ENCODE assay signal across 14 mouse cellular contexts in the genomic region with DNA sequence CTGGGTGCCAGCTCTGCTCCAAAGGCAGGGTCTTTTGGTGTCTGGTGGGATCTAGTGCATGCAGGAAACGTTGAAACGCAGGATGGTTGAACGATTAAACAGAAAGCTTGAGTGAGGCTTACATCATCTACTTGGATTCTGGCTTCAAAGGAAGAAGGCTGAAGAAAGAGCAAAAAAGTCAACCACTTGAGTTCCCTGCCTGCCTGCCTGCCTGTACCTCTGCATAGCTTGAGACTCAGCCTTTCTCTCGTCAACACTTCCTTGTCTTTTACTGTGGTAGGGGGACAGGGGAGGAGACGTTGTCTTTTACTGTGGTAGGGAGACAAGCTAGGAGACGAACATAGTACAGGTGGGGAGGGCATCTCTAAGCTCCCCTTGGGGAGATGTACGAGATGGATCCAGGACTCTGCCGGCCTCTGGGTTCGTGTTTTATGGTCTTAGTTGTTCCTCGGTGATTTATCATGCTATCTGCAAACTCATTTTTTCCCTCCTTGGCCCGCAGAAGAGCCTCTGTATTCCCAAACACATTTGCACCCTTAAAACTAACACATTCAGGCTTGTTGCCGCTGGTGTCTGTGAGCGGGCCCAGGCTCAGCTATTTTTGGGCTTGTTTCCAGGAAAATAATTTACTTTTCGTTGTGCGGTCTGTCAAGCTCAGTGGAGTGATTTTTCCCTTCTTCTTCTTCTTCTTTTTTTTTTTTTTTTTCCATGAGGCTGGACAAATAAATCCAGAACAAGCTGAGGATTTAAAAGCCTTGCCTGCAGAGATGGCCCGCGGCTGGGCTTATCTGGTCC. TPM values are rescaled to one million over a fixed set of nuclear protein-coding genes. Genes with fewer than 3 reads are reported as not detected.
A peak's percentile ranks its signal among the peaks of the same experiment; 100 is the strongest.
DNase-seq lines count a peak whose midpoint lies in the region; ATAC-seq and TF ChIP-seq lines count a peak whose summit lies in the region.
"Had no signal": no experiment of that assay in that cellular context is flagged by ENCODE, and none has a peak within 500 bp of the region (broad histone marks: within the 10 kb centered on the region; RNA-seq: fewer than 3 reads in every experiment).

No protein-coding gene starts in this region.

- H3K9ac ChIP-seq in forebrain, embryonic 15.5 days (replicated peaks), result no peak overlapping the region
- no peak overlapping the region for H3K9ac ChIP-seq in forebrain, embryonic 11.5 days (ENCODE audit: low read length)
- no peak overlapping the region for H3K9ac ChIP-seq in lung, embryonic 14.5 days
- H3K9ac ChIP-seq in limb, embryonic 13.5 days, result no peak overlapping the region
- H3K9ac ChIP-seq in stomach, embryonic 15.5 days, result no peak overlapping the region
- H3K9ac ChIP-seq: embryonic facial prominence, embryonic 12.5 days had no signal

- no peaks in the 10 kb centered on the region for H3K27me3 ChIP-seq in forebrain, embryonic 15.5 days
- H3K27me3 ChIP-seq in forebrain, embryonic 11.5 days (ENCODE audit: control insufficient read depth, insufficient read depth, low read length), result no peaks in the 10 kb centered on the region
- no peaks in the 10 kb centered on the region; the same call in 1 of the 2 replicates for H3K27me3 ChIP-seq in lung, embryonic 14.5 days (ENCODE audit: insufficient read depth, low read length)
- no peaks in the 10 kb centered on the region for H3K27me3 ChIP-seq in limb, embryonic 13.5 days
- no peaks in the 10 kb centered on the region for H3K27me3 ChIP-seq in stomach, embryonic 15.5 days (replicated peaks)
- H3K27me3 ChIP-seq: embryonic facial prominence, embryonic 12.5 days had no signal

- H3K4me3 ChIP-seq in forebrain, embryonic 15.5 days, result no peak overlapping the region
- no peak overlapping the region for H3K4me3 ChIP-seq in forebrain, embryonic 11.5 days (ENCODE audit: low read depth, low read length)
- H3K4me3 ChIP-seq in lung, embryonic 14.5 days (ENCODE audit: low read depth, low read length), result no peak overlapping the region
- H3K4me3 ChIP-seq in limb, embryonic 13.5 days, result no peak overlapping the region
- no peak overlapping the region for H3K4me3 ChIP-seq in stomach, embryonic 15.5 days (replicated peaks)
- H3K4me3 ChIP-seq: embryonic facial prominence, embryonic 12.5 days had no signal

- intact Hi-C loops in heart, postnatal 14 days (cut with DNase I), result no loop called here

- no peak for DNase-seq in forebrain, embryonic 11.5 days (ENCODE audit: low spot score)
- peak; percentile 95 for DNase-seq in lung, embryonic 14.5 days
- DNase-seq in lung, postnatal 14 days, result no peak
- DNase-seq in embryo, embryonic 9.5 days (ENCODE audit: extremely low spot score), result no peak
- no peak for DNase-seq in heart, postnatal 14 days
- DNase-seq: adrenal gland, adult 2 months; heart, postnatal 4 days; kidney, adult 11 months had no signal

- WGBS in forebrain, embryonic 15.5 days, result 59% methylated on average over 17 of the region's 17 CpGs
- WGBS in forebrain, embryonic 11.5 days, result 84% methylated on average over 17 of the region's 17 CpGs
- 18% methylated on average over 17 of the region's 17 CpGs for whole genome bisulfite sequencing in lung, embryonic 14.5 days
- WGBS in limb, embryonic 13.5 days, result 49% methylated on average over 17 of the region's 17 CpGs
- 35% methylated on average over 17 of the region's 17 CpGs for WGBS in stomach, embryonic 15.5 days

- ATAC-seq in forebrain, embryonic 15.5 days (replicated peaks), result no peak
- ATAC-seq in forebrain, embryonic 11.5 days (replicated peaks; ENCODE audit: low FRiP score), result no peak
- ATAC-seq in lung, embryonic 14.5 days (ENCODE audit: insufficient read depth), result peak; percentile 67
- no peak for ATAC-seq in limb, embryonic 13.5 days (ENCODE audit: low FRiP score, low read depth)
- ATAC-seq in stomach, embryonic 15.5 days (ENCODE audit: insufficient read depth, low FRiP score, low read depth), result no peak; the same call in 1 of the 2 replicates

- TF ChIP-seq CTCF in lung, embryonic 14.5 days (IDR thresholded peaks at IDR 0.05; ENCODE audit: low read depth), result no peak

- no peaks in the 10 kb centered on the region for H3K36me3 ChIP-seq in forebrain, embryonic 15.5 days
- no peaks in the 10 kb centered on the region for H3K36me3 ChIP-seq in forebrain, embryonic 11.5 days (ENCODE audit: control insufficient read depth, insufficient read depth, low read length)
- no peaks in the 10 kb centered on the region for H3K36me3 ChIP-seq in lung, embryonic 14.5 days (ENCODE audit: insufficient read depth)
- H3K36me3 ChIP-seq in limb, embryonic 13.5 days, result no peaks in the 10 kb centered on the region
- no peaks in the 10 kb centered on the region for H3K36me3 ChIP-seq in stomach, embryonic 15.5 days
- H3K36me3 ChIP-seq: embryonic facial prominence, embryonic 12.5 days had no signal

- no peaks in the 10 kb centered on the region for H3K9me3 ChIP-seq in forebrain, embryonic 15.5 days
- H3K9me3 ChIP-seq in forebrain, embryonic 11.5 days (ENCODE audit: control insufficient read depth, low read length), result no peaks in the 10 kb centered on the region
- H3K9me3 ChIP-seq in lung, embryonic 14.5 days (ENCODE audit: low read depth, low read length), result no peaks in the 10 kb centered on the region
- 0 out of 2 replicates have a peak, but pooled peaks cover 3% of the 10 kb centered on the region for H3K9me3 ChIP-seq in limb, embryonic 13.5 days
- H3K9me3 ChIP-seq in stomach, embryonic 15.5 days, result no peaks in the 10 kb centered on the region
- H3K9me3 ChIP-seq: embryonic facial prominence, embryonic 12.5 days had no signal

- no peak overlapping the region for H3K4me2 ChIP-seq in forebrain, embryonic 15.5 days (replicated peaks)
- H3K4me2 ChIP-seq in forebrain, embryonic 11.5 days (ENCODE audit: low read depth, low read length, severe bottlenecking), result no peak overlapping the region
- H3K4me2 ChIP-seq in lung, embryonic 14.5 days, result peak overlapping the region; percentile 27; the same call in 1 of the 2 replicates
- H3K4me2 ChIP-seq in limb, embryonic 13.5 days (replicated peaks), result 0 out of 2 replicates have a peak overlapping the region, but pooled peaks have one; percentile 4
- H3K4me2 ChIP-seq in stomach, embryonic 15.5 days, result no peak overlapping the region
- H3K4me2 ChIP-seq: embryonic facial prominence, embryonic 12.5 days had no signal

- H3K4me1 ChIP-seq in forebrain, embryonic 15.5 days, result peaks cover 15% of the 10 kb centered on the region
- no peaks in the 10 kb centered on the region for H3K4me1 ChIP-seq in forebrain, embryonic 11.5 days (replicated peaks; ENCODE audit: control insufficient read depth, insufficient read depth, low read length)
- peaks cover 9% of the 10 kb centered on the region; the same call in 1 of the 2 replicates for H3K4me1 ChIP-seq in lung, embryonic 14.5 days (ENCODE audit: insufficient read depth)
- peaks cover 31% of the 10 kb centered on the region for H3K4me1 ChIP-seq in limb, embryonic 13.5 days
- peaks cover 12% of the 10 kb centered on the region for H3K4me1 ChIP-seq in stomach, embryonic 15.5 days

- peak overlapping the region; percentile 41 for H3K27ac ChIP-seq in forebrain, embryonic 15.5 days (replicated peaks)
- H3K27ac ChIP-seq in forebrain, embryonic 11.5 days (ENCODE audit: low read depth, low read length), result no peak overlapping the region
- H3K27ac ChIP-seq in lung, embryonic 14.5 days (ENCODE audit: low read depth), result peak overlapping the region; percentile 83
- H3K27ac ChIP-seq in limb, embryonic 13.5 days, result peak overlapping the region; percentile 58; the same call in 1 of the 2 replicates
- H3K27ac ChIP-seq in stomach, embryonic 15.5 days, result peak overlapping the region; percentile 79
- H3K27ac ChIP-seq: embryonic facial prominence, embryonic 12.5 days had no signal

RNA-seq across cellular contexts. Expression of a gene that starts 39.0 kb away (rescaled TPM):
- 16.0 and 16.7 TPM in 2 replicates for polyA plus RNA-seq in forebrain, embryonic 15.5 days (2015; fragmentation: Nextera tagmentation; extraction: Ambion mirVana)
- 1.5 and 2.2 TPM in 2 replicates for polyA plus RNA-seq in forebrain, embryonic 11.5 days (2014; fragmentation: Nextera tagmentation; extraction: Ambion mirVana)
- polyA plus RNA-seq in lung, embryonic 14.5 days (2014; fragmentation: Nextera tagmentation; extraction: Ambion mirVana), result 0.14 and 0.83 TPM in 2 replicates
- 1.3 and 1.8 TPM in 2 replicates for polyA plus RNA-seq in limb, embryonic 13.5 days (2015; fragmentation: Nextera tagmentation; extraction: Ambion mirVana)
- 6.4 and 6.9 TPM in 2 replicates for polyA plus RNA-seq in stomach, embryonic 15.5 days (2015; fragmentation: Nextera tagmentation; extraction: Ambion mirVana)
- under 1 TPM; 0.33 to 0.41 TPM for total RNA-seq in heart, postnatal 14 days (2021)
- total RNA-seq: adrenal gland, adult 2 months; heart, adult 8-10 months; monocyte, adult 5-6 weeks had no signal

Comparison
In these comparisons a context has a peak if more than half of its experiments do, and no peak if none do; other contexts are left out.
1. H3K4me2 ChIP-seq: peak in lung, embryonic 14.5 days (single experiment) and limb, embryonic 13.5 days (single experiment); none in forebrain, embryonic 15.5 days (single experiment), forebrain, embryonic 11.5 days (single experiment) and stomach, embryonic 15.5 days (single experiment).